Mouse (Mus musculus): ENCODE data around the gene Atp8b3. TPM values are rescaled to one million over a fixed set of nuclear protein-coding genes. Genes with fewer than 3 reads are reported as not detected.

Gene Atp8b3
- total RNA-seq, 4 experiments from 2014 or later = 0.11 to 1.2 (median 0.17) TPM

Other genes starting within 250 kb of the Atp8b3 start
- gene Rps15, start 246.7 kb downstream of the Atp8b3 start, total RNA-seq (2022) = 1,000 to 10,000 TPM in 1 of 4 experiments, 100 to 1,000 TPM in 3; 755 to 1,005 (median 888) TPM
- 100 to 1,000 TPM in 3 of 4 experiments, 10 to 100 TPM in 1; 90.4 to 113 (median 110) TPM for gene Apc2, start 243.1 kb downstream of the Atp8b3 start, total RNA-seq (2022)
- gene 2310011J03Rik, start 218.6 kb downstream of the Atp8b3 start, total RNA-seq (2022) = 10 to 100 TPM; 20.4 to 27.1 (median 23.3) TPM
- 1 to 10 TPM; 3.3 to 6.4 (median 4.1) TPM for gene Pcsk4, start 209.6 kb downstream of the Atp8b3 start, total RNA-seq (2022)
- 10 to 100 TPM in 2 of 4 experiments, 1 to 10 TPM in 2; 9.2 to 12.3 (median 10.2) TPM for gene Reep6, start 209.2 kb downstream of the Atp8b3 start, total RNA-seq (2022)
- gene Adamtsl5, start 190.7 kb downstream of the Atp8b3 start, total RNA-seq (2022) = 1 to 10 TPM; 5.8 to 7.4 (median 6.7) TPM
- 10 to 100 TPM; 18.0 to 36.4 (median 30.4) TPM for gene Plk5, start 182.7 kb downstream of the Atp8b3 start, total RNA-seq (2022)
- gene Mex3d, start 151.5 kb downstream of the Atp8b3 start, total RNA-seq (2022) = 10 to 100 TPM; 17.0 to 19.6 (median 18.3) TPM
- 100 to 1,000 TPM; 149 to 154 (median 150) TPM for gene Mbd3, start 139.6 kb downstream of the Atp8b3 start, total RNA-seq (2022)
- gene Uqcr11, start 132.3 kb downstream of the Atp8b3 start, total RNA-seq (2022) = 100 to 1,000 TPM; 320 to 446 (median 390) TPM
- gene Tcf3, start 105.5 kb downstream of the Atp8b3 start, total RNA-seq (2022) = 10 to 100 TPM; 29.5 to 33.9 (median 32.2) TPM
- gene Onecut3, start 44.3 kb downstream of the Atp8b3 start, total RNA-seq (2022) = under 1 TPM in 1 of 4 experiments, not detected in 3; 0.06 TPM
- gene Rexo1, start 22.4 kb upstream of the Atp8b3 start, total RNA-seq (2022) = 10 to 100 TPM; 45.3 to 53.2 (median 49.5) TPM
- 10 to 100 TPM; 47.5 to 51.9 (median 49.3) TPM for gene Klf16, start 38.2 kb upstream of the Atp8b3 start, total RNA-seq (2022)
- gene Abhd17a, start 51.2 kb upstream of the Atp8b3 start, total RNA-seq (2022) = 100 to 1,000 TPM; 144 to 155 (median 147) TPM
- 10 to 100 TPM; 39.3 to 58.6 (median 42.8) TPM for gene Scamp4, start 63.7 kb upstream of the Atp8b3 start, total RNA-seq (2022)
- gene Adat3, start 63.8 kb upstream of the Atp8b3 start, total RNA-seq (2022) = 1 to 10 TPM; 2.0 to 5.0 (median 3.0) TPM
- gene Gm49322, start 66.9 kb upstream of the Atp8b3 start, total RNA-seq (2022) = 1 to 10 TPM; 3.0 to 5.4 (median 3.7) TPM
- gene Csnk1g2, start 83.7 kb upstream of the Atp8b3 start, total RNA-seq (2022) = 100 to 1,000 TPM; 190 to 230 (median 201) TPM
- gene Btbd2, start 117.9 kb upstream of the Atp8b3 start, total RNA-seq (2022) = 100 to 1,000 TPM in 2 of 4 experiments, 10 to 100 TPM in 2; 92.1 to 103 (median 97.9) TPM
- gene Mknk2, start 139.0 kb upstream of the Atp8b3 start, total RNA-seq (2022) = 10 to 100 TPM; 41.9 to 50.0 (median 45.1) TPM
- gene Mob3a, start 162.9 kb upstream of the Atp8b3 start, total RNA-seq (2022) = 10 to 100 TPM; 13.8 to 18.0 (median 15.0) TPM
- gene Izumo4, start 163.1 kb upstream of the Atp8b3 start, total RNA-seq (2022) = 10 to 100 TPM; 56.6 to 73.2 (median 69.8) TPM
- 100 to 1,000 TPM; 136 to 163 (median 147) TPM for gene Ap3d1, start 203.1 kb upstream of the Atp8b3 start, total RNA-seq (2022)
- gene Dot1l, start 216.1 kb upstream of the Atp8b3 start, total RNA-seq (2022) = 10 to 100 TPM; 43.7 to 56.4 (median 51.3) TPM

All from layer of hippocampus, adult 8-10 months (tissue).